Mouse (Mus musculus) testis, adult 2 months (tissue): ENCODE results near the gene Slit1. TPM values are rescaled to one million over a fixed set of nuclear protein-coding genes. Genes with fewer than 3 reads are reported as not detected.

Experiments used
- H3K27ac ChIP-seq: fragments of 200-500 bp; 2 replicates; pipeline ENCODE4 v1.5.1; 2012; ENCODE audit warnings: low read depth, low read length; ENCODE audit not compliant: control insufficient read depth, insufficient read depth
- H3K27me3 ChIP-seq: fragments of 200-500 bp; 2 replicates; pipeline ENCODE4 v1.6.1; 2012; ENCODE audit warnings: mild to moderate bottlenecking, low read length, moderate library complexity; ENCODE audit not compliant: control insufficient read depth, insufficient read depth
- H3K36me3 ChIP-seq: fragments of 200-500 bp; 2 replicates; pipeline ENCODE4 v1.6.1; 2012; ENCODE audit warnings: mild to moderate bottlenecking, low read length; ENCODE audit not compliant: control insufficient read depth, insufficient read depth
- H3K4me1 ChIP-seq: fragments of 200-500 bp; 2 replicates; pipeline ENCODE4 v1.6.1; 2012; ENCODE audit warnings: low read length; ENCODE audit not compliant: control insufficient read depth, insufficient read depth
- H3K4me3 ChIP-seq: fragments of 200-500 bp; 2 replicates; pipeline ENCODE4 v1.5.1; 2012; ENCODE audit warnings: low read depth, mild to moderate bottlenecking, low read length, moderate library complexity, mixed read lengths; ENCODE audit not compliant: control insufficient read depth
- CTCF ChIP-seq: fragments of 200-500 bp; IDR thresholded peaks from 2 replicates; pipeline ENCODE4 v1.5.1; 2012; ENCODE audit warnings: low read depth, mild to moderate bottlenecking, inconsistent platforms, low read length, moderate library complexity; ENCODE audit not compliant: control insufficient read depth, insufficient read depth, insufficient replicate concordance
- POLR2A ChIP-seq: fragments of 200-500 bp; IDR thresholded peaks from 2 replicates; pipeline ENCODE4 v1.6.1; 2012; ENCODE audit warnings: low read depth, mild to moderate bottlenecking, inconsistent platforms, low read length, moderate library complexity; ENCODE audit not compliant: control insufficient read depth
- polyA plus RNA-seq: library from polyadenylated mRNA; depleted of rRNA; stranded (reverse); fragments of >200 nt; gene quantifications from 2 replicates; pipeline ENCODE4 v1.2.3, GENCODE M21; 2012

The Slit1 gene
- polyA plus RNA-seq, 1 experiment, result 9.6 TPM

- TF ChIP-seq CTCF, result no peak
- no peak for TF ChIP-seq POLR2A
- Histone ChIP-seq H3K27me3 (no peaks in the 10 kb centered on the region), H3K36me3 (peaks cover 1% of the 10 kb centered on the region; the same call in 1 of the 2 replicates), H3K4me3 (no peak overlapping the region), H3K27ac (no peak overlapping the region), H3K4me1 (no peaks in the 10 kb centered on the region)
These were observed 23.2 kb upstream of the Slit1 start for GRCm38 (mm10) chr19:41766628-41767027.

- Histone ChIP-seq H3K4me3 (no peak overlapping the region), H3K4me1 (no peaks in the 10 kb centered on the region), H3K27ac (no peak overlapping the region), H3K27me3 (no peaks in the 10 kb centered on the region), H3K36me3 (no peaks in the 10 kb centered on the region)
- TF ChIP-seq POLR2A (no peak), CTCF (no peak)
These were observed 20.6 kb upstream of the Slit1 start for GRCm38 (mm10) chr19:41763870-41764660.

DNA sequence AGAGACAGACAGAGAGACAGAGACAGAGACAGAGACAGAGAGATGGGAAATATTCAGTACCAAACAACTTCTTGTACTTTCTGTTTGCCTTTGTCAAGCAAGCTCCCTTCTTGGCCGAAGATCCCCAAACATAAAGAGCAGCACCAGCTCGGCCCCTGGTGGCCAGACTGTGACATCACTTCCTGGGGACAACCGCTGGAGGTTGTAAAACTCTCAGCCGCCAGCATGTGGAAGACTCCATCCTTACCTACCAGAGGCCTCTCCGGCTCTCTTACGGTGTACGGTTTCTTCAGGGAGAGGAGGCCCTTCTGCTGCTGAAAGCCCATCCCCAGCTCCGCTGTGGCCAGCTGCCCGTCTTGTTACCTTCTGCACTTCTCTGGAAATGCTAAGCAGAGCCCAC is 18.1 kb upstream of the Slit1 start:
- no peak overlapping the region for H3K4me3 ChIP-seq
- H3K4me1 ChIP-seq, result no peaks in the 10 kb centered on the region
- TF ChIP-seq POLR2A (no peak), CTCF (peak; percentile 47; the same call in 1 of the 2 replicates)
- no peak overlapping the region for H3K27ac ChIP-seq
- no peaks in the 10 kb centered on the region for H3K27me3 ChIP-seq
- H3K36me3 ChIP-seq, result no peaks in the 10 kb centered on the region

GRCm38 (mm10) chr19:41759765-41760164 is 16.3 kb upstream of the Slit1 start:
- no peak for TF ChIP-seq CTCF
- TF ChIP-seq POLR2A, result no peak
- no peaks in the 10 kb centered on the region for H3K36me3 ChIP-seq
- no peaks in the 10 kb centered on the region for H3K4me1 ChIP-seq
- no peak overlapping the region for H3K4me3 ChIP-seq
- H3K27me3 ChIP-seq, result no peaks in the 10 kb centered on the region
- H3K27ac ChIP-seq, result no peak overlapping the region

DNA sequence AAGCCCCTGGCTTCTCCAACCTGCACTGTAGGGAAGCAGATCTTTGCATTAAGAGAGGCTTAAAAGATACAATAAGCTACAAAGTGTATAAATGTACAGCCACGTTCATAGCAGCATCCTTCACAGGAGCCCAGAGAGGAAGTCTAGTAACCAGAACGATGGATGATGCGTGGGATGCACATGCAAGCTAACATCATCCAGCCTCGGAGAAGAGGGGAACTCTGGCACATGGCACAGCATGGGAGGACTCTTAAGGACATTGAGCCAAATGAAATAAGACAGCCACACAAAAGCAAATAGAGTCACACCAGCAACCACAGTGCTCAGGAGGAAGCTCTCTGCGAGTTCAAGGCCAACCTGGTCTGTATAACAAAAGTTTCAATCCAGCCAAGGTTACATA is 15.8 kb upstream of the Slit1 start:
- TF ChIP-seq POLR2A (no peak), CTCF (no peak)
- no peak overlapping the region for H3K4me3 ChIP-seq
- H3K4me1 ChIP-seq, result no peaks in the 10 kb centered on the region
- no peaks in the 10 kb centered on the region for H3K36me3 ChIP-seq
- H3K27me3 ChIP-seq, result no peaks in the 10 kb centered on the region
- no peak overlapping the region for H3K27ac ChIP-seq

DNA sequence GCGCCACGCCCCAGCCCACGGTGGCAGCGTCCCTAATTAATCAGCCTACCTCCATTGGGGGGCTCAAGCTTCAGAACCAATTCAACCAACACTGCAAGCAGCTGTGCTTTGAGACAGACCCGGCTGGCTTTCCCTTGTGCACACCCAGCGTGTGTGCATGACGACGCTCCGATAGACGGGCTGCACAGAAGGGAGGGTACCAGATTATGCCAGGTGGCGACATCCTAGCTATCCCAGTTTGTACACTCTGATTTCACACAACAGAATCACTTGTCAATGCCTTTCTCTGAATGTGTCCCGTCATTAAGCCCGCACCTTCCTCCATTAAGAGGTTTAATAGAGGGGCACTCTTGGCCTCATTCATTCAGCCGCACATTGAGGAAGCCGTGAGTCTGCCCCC is 11.3 kb upstream of the Slit1 start:
- H3K27me3 ChIP-seq, result no peaks in the 10 kb centered on the region
- no peak overlapping the region for H3K4me3 ChIP-seq
- TF ChIP-seq POLR2A (no peak), CTCF (no peak)
- no peaks in the 10 kb centered on the region for H3K36me3 ChIP-seq
- no peak overlapping the region for H3K27ac ChIP-seq
- no peaks in the 10 kb centered on the region for H3K4me1 ChIP-seq

DNA sequence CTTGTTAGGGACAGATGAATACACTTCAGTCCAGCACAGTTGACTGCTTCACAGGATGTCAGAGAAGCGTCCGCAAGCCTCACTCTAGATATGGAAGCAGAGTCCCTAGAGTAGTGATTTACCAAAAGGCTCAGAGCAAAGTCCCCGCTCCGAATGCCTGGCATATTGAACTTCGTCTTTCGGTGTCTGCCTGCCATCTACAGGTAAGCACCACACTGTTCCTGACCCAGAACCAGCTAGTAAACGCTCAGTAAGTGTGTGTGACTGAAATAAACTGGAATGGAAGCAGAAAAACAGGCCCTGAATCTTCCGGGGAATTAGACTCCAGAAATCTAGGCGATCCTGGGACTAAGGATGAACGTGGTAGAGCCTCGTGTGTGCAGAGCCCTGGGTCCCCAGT is 8.4 kb upstream of the Slit1 start:
- no peak for TF ChIP-seq POLR2A
- no peak for TF ChIP-seq CTCF
- Histone ChIP-seq H3K27ac (no peak overlapping the region), H3K4me1 (no peaks in the 10 kb centered on the region), H3K36me3 (no peaks in the 10 kb centered on the region), H3K4me3 (no peak overlapping the region), H3K27me3 (no peaks in the 10 kb centered on the region)
